Mouse (Mus musculus): Measurements from ENCODE around the gene Tmem221. TPM values are rescaled to one million over a fixed set of nuclear protein-coding genes. Genes with fewer than 3 reads are reported as not detected.

The Tmem221 gene
- polyA plus RNA-seq (2012) = not detected in 2 replicates

DNA sequence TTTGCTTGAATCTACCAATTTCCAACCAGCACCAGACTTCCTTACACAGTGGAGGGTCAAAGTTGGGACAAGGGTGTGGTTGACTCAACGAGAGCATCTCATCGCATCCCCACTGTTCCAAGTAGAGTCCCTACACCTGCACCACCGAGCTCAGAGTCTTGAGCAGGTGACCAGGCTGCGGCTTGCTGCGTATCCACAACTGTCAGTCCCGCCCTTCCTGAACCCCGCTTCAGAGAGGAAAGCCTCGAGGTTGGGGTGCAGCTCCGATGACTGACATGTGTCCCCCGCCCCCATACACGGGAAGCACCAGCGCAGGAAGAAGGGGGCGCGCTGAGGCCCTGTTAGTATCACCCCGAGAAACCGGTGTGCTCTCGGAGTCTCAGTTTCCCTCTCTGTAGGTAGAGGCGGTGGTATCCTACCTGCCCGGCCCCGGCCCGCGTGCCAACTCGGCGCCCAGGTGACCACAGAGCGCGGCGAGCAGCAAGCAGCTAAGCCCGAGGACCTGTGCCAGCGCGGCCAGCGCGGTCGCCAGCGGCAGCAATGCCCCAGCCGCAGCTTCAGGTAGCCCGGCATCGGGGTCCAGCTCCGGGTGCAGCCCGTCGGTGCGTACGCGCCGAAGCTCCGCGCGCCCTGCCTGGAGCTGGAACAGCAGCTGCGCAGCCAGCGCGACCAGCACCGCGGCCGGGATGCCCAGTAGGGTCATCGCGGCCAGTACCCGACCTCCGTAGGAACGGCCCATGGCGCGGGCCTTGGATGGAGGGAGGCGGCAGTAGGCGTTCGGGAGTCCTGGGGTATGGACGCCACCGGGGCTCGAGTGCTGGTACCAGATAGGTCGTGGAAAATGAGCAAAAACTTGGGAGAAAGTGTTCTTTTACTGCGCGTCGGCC is at the start of gene Tmem221:
TSS of gene Tmem221 (minus strand) at position 801 of the 887 bp plus-strand sequence.
- TF ChIP-seq GATA1 (IDR thresholded peaks at IDR 0.05; ENCODE audit: low read length) = no peak

DNA sequence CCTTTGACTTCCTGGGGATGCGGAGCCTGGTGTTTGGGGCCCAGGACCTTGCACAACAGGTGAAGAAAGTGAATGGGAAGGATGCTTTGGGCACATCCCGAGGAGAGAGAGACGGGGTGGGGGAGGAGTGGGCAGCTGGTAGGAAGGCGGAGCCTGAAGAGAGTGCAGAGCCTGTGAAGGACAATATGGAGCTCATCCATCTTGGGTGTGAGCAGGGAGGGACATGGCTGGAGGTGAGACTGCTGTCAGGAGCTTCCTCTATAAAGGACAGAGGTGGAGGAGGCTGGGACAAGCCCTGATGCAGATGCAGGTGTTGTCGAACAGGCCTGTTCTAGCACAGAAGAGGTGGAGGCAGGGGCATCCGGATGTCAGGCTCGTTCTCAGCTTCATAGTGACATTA is 45.4 kb upstream of the Tmem221 start:
- no peak for TF ChIP-seq GATA1 (IDR thresholded peaks at IDR 0.05; ENCODE audit: low read length)

DNA sequence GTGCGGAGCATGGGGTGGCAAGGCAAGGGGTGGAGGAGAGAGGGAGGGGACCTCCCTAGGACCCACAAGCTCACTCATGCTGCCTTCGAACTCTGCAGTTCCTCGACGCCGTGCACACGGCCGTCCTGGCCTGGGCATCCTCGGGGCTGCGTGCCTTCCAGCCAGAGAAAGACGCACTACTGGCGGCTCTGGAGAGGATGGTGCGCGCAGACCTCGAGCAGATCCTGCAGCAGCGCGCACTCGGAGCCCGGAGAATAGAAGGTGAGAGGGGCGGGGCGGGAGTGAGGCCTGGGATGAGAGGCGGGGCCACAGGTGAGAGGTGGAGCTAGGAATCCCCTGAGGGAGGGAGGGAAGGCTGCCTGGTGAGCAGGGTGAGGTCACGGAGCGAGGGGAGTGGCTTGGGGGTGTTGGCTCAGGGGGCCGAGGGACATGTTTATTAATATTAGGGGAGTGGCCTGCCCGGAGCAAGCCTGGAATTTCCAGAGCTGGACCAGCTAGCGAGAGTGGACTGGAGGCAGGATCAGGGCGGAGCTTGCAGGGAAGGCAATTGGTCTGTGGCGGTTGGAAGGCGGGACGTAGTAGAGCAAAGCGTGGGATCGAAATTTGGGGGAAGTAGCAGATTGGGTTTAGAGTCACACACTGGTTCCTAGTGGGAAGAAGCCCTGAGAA is 44.1 kb upstream of the Tmem221 start:
- no peak for TF ChIP-seq GATA1 (IDR thresholded peaks at IDR 0.05; ENCODE audit: low read length)

DNA sequence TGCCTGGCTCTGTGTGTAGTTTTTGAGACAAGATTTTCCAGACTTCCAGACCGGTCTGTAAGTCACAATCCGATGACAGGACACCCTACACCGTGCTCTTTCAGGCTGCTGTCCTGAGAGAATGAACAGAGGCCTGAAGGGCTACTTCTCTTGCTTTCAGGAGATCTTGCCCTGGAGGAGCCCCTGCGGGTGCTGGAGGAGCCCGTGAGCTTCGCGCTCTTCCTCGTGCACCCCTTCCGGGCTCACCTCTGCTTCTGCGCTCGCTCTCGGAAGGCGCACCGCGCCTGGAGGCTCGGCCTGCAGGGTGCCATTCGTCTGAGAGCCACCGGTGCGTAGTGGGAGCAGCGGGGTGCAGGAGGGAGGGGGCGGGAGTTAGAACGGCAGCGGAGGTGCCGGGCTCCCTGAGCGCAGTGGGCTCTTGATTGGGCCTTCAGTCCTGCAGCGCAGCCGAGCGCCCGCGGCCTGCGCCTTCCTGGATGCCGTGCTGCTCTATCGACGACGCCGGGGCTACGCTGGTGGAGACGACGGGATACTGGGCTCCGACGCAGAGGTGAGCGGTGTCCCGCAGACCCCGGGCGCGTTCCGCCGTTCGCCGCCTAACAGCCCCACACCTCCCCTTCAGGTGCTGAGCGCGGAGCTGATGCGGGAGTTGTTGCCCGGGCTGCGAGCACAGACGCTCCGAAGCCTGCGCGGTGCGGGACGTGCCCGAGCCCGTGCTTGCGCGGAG is 43.4 kb upstream of the Tmem221 start:
- no peak for TF ChIP-seq GATA1 (IDR thresholded peaks at IDR 0.05; ENCODE audit: low read length)

DNA sequence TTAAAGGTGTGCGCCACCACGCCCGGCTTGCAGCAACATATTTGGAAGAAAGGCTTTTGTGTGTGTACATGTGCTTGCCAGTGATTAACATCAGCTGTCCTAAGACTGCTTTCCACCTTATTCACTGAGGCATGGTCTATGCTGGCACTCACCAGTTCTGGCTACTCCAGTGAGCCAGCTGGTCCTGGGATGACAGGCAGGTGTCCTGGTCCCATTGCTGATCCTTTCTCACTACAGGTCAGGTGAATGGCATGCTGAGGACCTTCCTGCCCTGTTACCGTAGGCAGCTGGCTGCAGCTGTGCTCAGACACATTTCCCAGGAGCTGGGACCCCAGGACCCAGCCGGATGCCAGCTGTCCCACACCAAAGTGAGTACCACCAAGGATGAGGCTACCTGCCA is 40.2 kb upstream of the Tmem221 start:
- no peak for TF ChIP-seq GATA1 (IDR thresholded peaks at IDR 0.05; ENCODE audit: low read length)

DNA sequence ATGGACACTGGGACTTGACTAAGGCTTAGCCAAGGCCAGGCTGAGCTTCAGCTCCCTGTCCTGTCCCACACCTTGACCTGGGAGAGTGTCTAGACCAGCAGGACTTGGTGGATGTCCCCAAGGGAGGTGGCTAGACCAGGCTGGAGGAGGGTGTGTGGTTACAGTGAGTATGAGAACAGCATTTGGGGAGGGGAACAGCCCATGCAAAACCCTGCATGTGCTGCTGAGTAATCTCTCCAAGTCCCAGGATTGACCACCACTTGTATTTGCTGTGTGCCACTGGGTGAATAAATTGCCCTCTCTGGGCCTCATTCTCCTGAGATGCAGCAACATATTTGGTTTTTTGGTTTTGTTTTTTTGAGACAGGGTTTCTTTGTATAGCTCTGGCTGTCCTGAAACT is 39.7 kb upstream of the Tmem221 start:
- no peak for TF ChIP-seq GATA1 (IDR thresholded peaks at IDR 0.05; ENCODE audit: low read length)

DNA sequence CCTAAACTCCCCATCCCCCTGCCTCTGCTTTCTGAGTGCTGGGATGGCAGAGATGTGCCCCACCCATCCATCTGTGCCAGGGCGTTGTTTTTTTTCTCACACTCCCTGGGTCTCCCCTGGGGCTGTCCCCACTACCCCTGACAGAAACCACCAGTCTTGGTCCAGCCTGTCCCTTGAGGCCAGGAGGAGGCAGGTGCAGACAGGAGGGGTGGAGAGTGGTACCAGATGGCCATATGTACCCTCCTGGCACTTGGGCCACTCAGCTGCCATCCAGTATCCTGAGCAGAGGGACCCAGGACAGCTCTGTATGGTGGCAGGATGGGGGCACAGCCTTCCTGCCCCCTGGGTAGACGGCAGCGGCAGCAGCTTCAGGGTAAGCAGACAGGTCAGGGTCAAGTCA is 38.8 kb upstream of the Tmem221 start, which contains the start of gene Fam129c:
TSS of gene Fam129c (plus strand) at position 198 of the 400 bp plus-strand sequence.
- no peak for TF ChIP-seq GATA1 (IDR thresholded peaks at IDR 0.05; ENCODE audit: low read length)

DNA sequence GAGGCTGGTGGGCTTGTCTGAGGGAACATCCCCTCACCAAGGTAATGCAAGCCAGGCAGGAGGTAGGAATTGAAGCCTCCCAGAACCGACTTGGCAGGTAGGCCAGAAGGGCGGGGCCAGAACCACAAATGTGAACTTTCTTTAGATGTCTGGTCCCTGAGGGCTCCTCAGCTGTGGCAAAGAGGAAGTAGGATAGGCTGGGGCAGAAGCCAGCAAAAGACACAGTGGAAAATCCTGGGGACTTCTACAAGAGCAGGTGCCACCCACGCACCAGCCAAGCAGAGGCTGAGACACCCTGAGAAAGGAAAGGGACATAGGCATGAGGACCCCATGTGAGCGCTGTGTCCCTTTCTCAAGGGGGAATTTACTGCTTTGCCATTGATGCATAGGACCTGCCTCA is 38.1 kb upstream of the Tmem221 start:
- no peak for TF ChIP-seq GATA1 (IDR thresholded peaks at IDR 0.05; ENCODE audit: low read length)

DNA sequence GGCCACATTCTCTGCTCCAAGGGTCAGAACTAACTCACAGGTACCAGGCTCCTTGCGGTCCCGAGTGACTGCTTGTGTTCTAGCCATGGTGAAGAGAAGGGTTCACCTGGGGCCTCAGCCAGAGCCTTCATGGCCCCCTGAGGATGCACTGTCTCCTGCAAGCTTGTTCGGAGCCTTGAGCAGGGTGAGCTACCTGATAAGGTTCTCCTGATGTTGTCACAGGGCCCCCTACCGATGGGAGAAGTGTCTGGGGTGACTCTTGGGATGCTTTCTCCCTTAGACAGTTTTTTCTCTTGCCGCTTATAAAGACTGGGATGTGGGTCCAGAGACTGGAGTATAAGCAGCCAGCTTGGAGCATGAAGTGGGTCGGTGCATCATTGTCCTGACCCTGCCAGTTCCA is 37.7 kb upstream of the Tmem221 start:
- no peak for TF ChIP-seq GATA1 (IDR thresholded peaks at IDR 0.05; ENCODE audit: low read length)

DNA sequence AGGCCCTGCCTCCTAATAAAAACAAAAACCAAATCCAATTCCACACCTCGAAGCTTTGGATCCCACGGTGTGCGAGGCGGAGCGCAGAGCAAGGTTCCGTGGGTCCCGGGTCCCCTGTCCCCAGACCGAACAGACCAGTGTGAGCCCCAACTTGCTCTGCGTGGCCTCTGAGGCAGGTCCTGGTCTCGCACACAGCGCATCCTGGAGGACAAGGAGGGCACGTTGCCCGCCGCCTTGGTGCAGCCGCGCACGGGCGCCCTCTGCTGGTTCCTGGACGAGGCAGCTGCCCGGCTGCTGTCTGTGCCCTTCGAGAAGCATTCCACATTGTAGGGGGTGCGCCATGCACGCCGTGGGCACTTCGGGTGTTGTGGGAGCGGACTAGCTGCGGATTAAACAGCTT is 37.2 kb upstream of the Tmem221 start:
- no peak for TF ChIP-seq GATA1 (IDR thresholded peaks at IDR 0.05; ENCODE audit: low read length)

DNA sequence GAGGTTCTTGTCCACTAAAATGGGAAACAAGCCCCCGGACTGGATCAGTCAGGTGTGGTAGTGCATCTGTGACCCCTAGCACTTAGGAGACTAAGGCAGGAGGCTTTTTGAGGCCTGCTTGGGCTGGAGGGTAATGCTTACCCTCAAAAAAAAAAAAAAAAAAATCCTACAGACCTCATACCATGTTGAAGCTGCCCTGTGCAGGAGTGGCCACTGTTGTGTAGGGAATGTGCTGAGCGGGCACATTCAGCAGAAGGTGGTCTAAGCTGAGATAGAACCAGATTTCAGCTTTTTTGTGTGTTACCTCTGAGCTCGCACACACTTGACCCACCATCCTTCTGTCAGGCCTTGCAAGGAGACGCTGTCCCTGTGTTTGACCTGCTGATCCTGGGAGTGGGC is 35.7 kb upstream of the Tmem221 start:
- TF ChIP-seq GATA1 (IDR thresholded peaks at IDR 0.05; ENCODE audit: low read length) = no peak

DNA sequence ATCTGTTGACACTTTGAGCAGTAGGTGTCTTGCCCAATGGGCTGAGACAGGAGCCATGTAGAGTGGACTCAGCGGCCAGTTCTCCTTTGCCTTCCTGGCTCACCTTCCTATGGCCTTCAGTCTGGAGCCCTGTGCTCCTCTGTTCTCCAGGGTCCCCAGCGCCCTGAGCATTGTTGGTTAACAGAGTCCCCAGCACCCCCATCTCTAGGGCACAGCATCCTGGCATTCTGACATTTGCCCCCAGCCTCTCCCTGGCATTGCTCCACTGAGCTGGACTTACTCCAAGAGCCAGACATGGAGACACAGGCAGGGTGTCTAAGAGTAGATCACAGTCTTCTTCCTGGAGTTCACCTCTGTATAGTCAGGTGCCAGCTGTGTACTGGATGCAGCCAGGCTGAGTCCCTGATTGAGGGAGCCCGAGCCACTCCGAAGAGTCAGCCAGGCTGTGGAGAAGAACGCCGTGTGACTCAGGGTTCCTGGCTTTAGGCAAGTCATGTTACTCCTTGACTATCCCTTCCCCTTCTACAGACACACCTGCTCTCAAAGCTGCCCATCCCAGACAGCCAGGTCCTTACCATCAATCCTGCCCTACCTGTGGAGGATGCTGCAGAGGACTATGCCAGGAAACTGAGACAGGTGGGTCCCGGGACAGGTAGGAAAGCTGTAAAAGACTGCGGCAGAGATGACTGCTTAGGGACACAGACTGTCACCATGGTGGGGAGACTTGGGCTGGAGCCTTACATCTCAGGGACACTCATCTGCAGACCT is 35.1 kb upstream of the Tmem221 start:
- TF ChIP-seq GATA1 (IDR thresholded peaks at IDR 0.05; ENCODE audit: low read length) = no peak

DNA sequence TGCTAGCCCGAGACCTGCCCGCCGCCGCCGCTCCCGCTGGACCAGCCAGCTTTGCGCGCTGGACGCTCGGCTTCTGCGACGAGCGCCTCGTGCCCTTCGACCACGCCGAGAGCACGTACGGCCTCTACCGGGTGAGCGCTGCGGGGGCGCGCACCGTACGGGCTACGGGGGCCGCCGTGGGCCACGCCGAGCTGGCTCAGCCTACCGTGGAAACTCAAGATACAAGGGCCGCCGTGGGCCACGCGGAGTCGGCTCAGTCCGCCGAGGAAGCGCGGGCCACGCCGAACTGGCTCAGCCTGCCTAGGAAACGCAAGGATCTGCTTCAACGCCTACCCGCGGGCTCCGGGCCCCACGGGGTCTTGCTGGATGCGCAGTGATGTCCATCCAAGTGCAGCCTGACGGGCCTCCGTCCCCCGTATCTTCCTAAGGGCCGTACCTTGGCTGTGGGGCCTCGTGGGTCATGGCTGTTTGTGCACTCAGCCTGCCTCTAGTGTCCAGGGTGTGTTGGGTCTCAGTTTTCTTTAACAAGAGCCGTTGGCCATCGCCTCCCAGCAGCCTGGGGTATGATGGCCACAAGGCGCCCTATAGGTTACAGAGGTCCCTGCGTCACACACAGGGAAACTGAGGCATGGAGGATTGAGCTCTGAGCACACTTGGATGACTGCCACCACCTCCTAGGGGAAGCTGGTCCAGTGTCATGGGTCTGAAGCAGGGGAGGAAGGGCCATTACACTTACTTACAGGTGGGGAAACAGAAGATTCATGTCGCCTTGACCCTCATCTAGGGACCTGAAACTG is 33.9 kb upstream of the Tmem221 start:
- no peak for TF ChIP-seq GATA1 (IDR thresholded peaks at IDR 0.05; ENCODE audit: low read length)
